Mouse (Mus musculus) ES-E14 (cell line): ENCODE data around the gene Tnfrsf22.

ENCODE experiments used
- CHD2 ChIP-seq: IDR thresholded peaks from 2 replicates; pipeline ENCODE4 v1.6.1; 2014; ENCODE audit warnings: mild to moderate bottlenecking, low read depth, low read length, inconsistent platforms
- HCFC1 ChIP-seq: IDR thresholded peaks from 2 replicates; pipeline ENCODE4 v1.6.1; 2012; ENCODE audit warnings: low read length, inconsistent platforms, borderline replicate concordance; ENCODE audit not compliant: insufficient read depth

DNA sequence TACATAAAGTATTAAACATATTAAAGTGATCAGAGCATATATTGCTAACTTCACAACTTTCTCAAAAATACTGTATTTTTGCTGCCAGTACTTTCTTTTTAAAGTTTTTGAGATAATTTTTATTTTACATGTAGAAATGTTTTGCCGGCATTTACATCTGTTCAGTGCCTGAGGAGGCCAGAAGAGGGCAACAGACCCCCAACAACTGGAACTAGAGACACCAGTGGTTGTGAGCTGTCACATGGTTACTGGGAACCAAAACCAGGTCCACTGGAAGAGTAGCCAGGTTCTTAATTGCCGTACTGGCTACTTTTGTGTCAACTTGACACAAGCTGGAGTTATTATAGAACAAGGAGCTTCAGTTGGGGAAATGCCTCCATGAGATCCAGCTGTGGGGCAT, 47.8 kb downstream of the Tnfrsf22 start:
- TF ChIP-seq CHD2, result no peak
- no peak for TF ChIP-seq HCFC1
